Mouse (Mus musculus) skeletal muscle tissue, postnatal 0 days (tissue): Measurements from ENCODE around the gene Gm1123. TPM values are rescaled to one million over a fixed set of nuclear protein-coding genes. Genes with fewer than 3 reads are reported as not detected.

ENCODE experiments used
- polyA plus RNA-seq: library from polyadenylated mRNA; unstranded; fragments of >200 nt; fragmentation: Nextera tagmentation; extraction: Ambion mirVana; gene quantifications from 2 replicates; pipeline ENCODE4 v1.2.1, GENCODE M21; 2015

Gene Gm1123
- polyA plus RNA-seq = 0.09 TPM in 1 of 2 replicates, not detected in the other

DNA sequence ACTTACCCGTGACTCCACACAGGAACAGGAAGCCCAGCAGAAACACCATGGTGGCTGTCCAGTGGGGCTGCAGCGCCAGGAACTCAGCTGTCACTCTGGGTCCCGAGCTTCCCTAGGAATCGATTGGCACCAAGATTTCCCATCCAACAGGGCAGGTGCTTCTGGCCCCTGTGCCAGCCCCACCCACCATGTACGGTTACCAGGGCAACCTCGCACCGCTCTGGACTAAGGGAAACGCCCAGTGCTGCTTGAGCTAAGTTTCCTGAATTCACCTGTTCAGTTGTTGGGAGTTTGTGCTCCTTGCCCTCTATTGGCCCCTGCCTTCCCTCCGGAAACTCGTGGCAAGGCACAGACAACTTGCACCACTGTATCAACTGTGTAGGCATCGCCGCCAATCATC is at the start of gene Gm1123:
Gene Gm1123, minus strand, starts transcription at position 141 of the 400 bp plus-strand sequence.

DNA sequence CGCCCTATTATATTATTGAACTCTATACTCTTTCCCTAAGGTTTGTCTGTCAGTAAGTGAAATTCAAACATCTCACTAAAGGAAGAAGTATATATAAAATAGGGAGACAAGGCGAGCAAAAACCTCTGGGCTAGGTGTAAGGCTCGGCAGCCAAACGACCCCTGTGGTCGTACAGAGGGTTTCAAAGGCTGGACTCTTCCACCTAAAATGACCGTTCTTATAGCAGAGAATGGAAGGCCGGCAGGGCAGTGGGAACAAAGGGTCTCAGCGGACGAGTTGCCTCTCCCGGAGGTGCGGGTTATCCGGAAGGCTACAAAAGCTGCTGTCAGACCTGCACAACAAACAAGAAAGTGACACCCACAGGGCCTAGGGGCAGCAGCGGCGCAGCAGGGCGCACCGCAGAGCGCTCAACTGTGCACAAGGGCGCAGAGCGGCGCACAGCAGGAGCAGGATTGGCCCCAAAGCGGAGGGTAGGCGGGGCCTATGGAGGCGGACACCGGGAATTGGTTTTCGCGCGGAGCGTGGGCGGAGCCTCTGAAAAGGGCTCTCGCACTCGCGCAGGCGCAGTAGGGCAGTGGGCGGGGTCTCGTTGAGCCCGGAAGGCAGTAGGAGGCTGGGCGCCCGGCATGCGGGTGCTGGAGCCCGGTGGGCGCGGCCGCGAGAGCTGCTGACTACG is 49.6 kb downstream of the Gm1123 start, which contains the start of gene Faim:
Gene Faim, plus strand, starts transcription at position 574 of the 676 bp plus-strand sequence.

Other genes with a start within 250 kb of the Gm1123 start
- not detected in 2 replicates for gene Prr23a1, start 193.2 kb downstream of the Gm1123 start, polyA plus RNA-seq
- not detected in 2 replicates for gene Prr23a2, start 179.2 kb downstream of the Gm1123 start, polyA plus RNA-seq
- gene Prr23a3, start 170.9 kb downstream of the Gm1123 start, polyA plus RNA-seq = not detected in 2 replicates
- not detected in 2 replicates for gene 7420426K07Rik, start 132.6 kb downstream of the Gm1123 start, polyA plus RNA-seq
- not detected in 2 replicates for gene Foxl2, start 80.4 kb downstream of the Gm1123 start, polyA plus RNA-seq
- 12.2 and 16.3 TPM in 2 replicates for gene Faim, start 49.3 kb downstream of the Gm1123 start, polyA plus RNA-seq
- gene Pik3cb, start 104.9 kb upstream of the Gm1123 start, polyA plus RNA-seq = 0.44 and 1.5 TPM in 2 replicates
- not detected in 2 replicates for gene Faiml, start 201.5 kb upstream of the Gm1123 start, polyA plus RNA-seq
- 9.4 and 11.8 TPM in 2 replicates for gene Cep70, start 207.7 kb upstream of the Gm1123 start, polyA plus RNA-seq